Comparison of ENCODE assay signal across 11 mouse cellular contexts in the genomic region with DNA sequence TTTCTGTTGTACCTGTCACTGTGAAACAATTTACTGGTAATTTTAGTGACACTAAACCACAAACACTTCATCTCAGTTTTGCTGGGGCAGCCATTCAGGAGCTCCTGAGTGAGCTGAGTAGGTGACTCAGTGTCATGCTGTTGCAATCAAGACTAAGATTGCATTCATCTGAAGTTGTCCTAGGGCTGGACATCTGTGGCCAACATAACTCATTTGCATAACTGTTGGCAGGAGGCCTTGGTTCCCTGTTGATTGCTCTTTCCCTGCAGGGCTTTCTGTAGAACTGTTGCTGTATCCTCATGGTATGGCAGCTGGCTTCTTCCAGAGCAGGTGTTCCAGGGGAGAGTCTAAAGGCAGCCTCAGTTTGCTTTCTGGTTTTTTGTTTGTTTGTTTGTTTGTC. TPM values are rescaled to one million over a fixed set of nuclear protein-coding genes. Genes with fewer than 3 reads are reported as not detected.
A peak's percentile ranks its signal among the peaks of the same experiment; 100 is the strongest.
DNase-seq lines count a peak whose midpoint lies in the region; ATAC-seq lines count a peak whose summit lies in the region.
"Had no signal": no experiment of that assay in that cellular context is flagged by ENCODE, and none has a peak within 500 bp of the region (broad histone marks: within the 10 kb centered on the region; RNA-seq: fewer than 3 reads in every experiment).

No protein-coding gene starts in this region.

- no peak for DNase-seq in liver, embryonic 11.5 days (ENCODE audit: low spot score)
- peak; percentile 65 for DNase-seq in adrenal gland, postnatal 10 days
- peak; percentile 90 for DNase-seq in retina, postnatal 1 day
- DNase-seq in gastrocnemius, postnatal 4 days (ENCODE audit: low spot score in 2 of 2), result no peak
- DNase-seq in limb, embryonic 10.5 days (ENCODE audit: low spot score), result no peak
- DNase-seq: heart, adult 18-20 months had no signal

- peak overlapping the region; percentile 27; the same call in 1 of the 2 replicates for H3K27ac ChIP-seq in liver, embryonic 12.5 days
- no peak overlapping the region for H3K27ac ChIP-seq in liver, embryonic 11.5 days (ENCODE audit: low read depth, low read length)
- peak overlapping the region; percentile 9 for H3K27ac ChIP-seq in liver, embryonic 15.5 days (replicated peaks)
- H3K27ac ChIP-seq in limb, embryonic 10.5 days, result no peak overlapping the region
- H3K27ac ChIP-seq: embryonic facial prominence, embryonic 13.5 days had no signal

- H3K4me3 ChIP-seq in liver, embryonic 12.5 days, result no peak overlapping the region
- H3K4me3 ChIP-seq in liver, embryonic 11.5 days (ENCODE audit: low read depth, low read length), result no peak overlapping the region
- no peak overlapping the region for H3K4me3 ChIP-seq in liver, embryonic 15.5 days (replicated peaks)
- H3K4me3 ChIP-seq in limb, embryonic 10.5 days, result no peak overlapping the region
- H3K4me3 ChIP-seq: embryonic facial prominence, embryonic 13.5 days had no signal

- H3K9ac ChIP-seq in liver, embryonic 12.5 days, result no peak overlapping the region
- H3K9ac ChIP-seq in liver, embryonic 11.5 days (ENCODE audit: low read depth, low read length), result no peak overlapping the region
- H3K9ac ChIP-seq in liver, embryonic 15.5 days, result no peak overlapping the region
- H3K9ac ChIP-seq: embryonic facial prominence, embryonic 13.5 days had no signal

- no peak overlapping the region for H3K4me2 ChIP-seq in liver, embryonic 12.5 days
- no peak overlapping the region for H3K4me2 ChIP-seq in liver, embryonic 11.5 days
- no peak overlapping the region for H3K4me2 ChIP-seq in liver, embryonic 15.5 days
- H3K4me2 ChIP-seq: embryonic facial prominence, embryonic 13.5 days had no signal

- no peak for ATAC-seq in liver, embryonic 12.5 days
- ATAC-seq in liver, embryonic 11.5 days (replicated peaks; ENCODE audit: low FRiP score), result no peak
- ATAC-seq in liver, embryonic 15.5 days (ENCODE audit: insufficient read depth), result no peak
- ATAC-seq: activated CD4-positive, CD25-positive, alpha-beta regulatory T cell, adult 4 months; inflammation-experienced regulatory T-cells, adult 6 months had no signal

- H3K9me3 ChIP-seq in liver, embryonic 12.5 days (replicated peaks), result no peaks in the 10 kb centered on the region
- no peaks in the 10 kb centered on the region for H3K9me3 ChIP-seq in liver, embryonic 11.5 days (ENCODE audit: control insufficient read depth, low read length)
- no peaks in the 10 kb centered on the region for H3K9me3 ChIP-seq in liver, embryonic 15.5 days (replicated peaks)
- no peaks in the 10 kb centered on the region for H3K9me3 ChIP-seq in limb, embryonic 10.5 days (replicated peaks)
- H3K9me3 ChIP-seq: embryonic facial prominence, embryonic 13.5 days had no signal

- no peaks in the 10 kb centered on the region for H3K27me3 ChIP-seq in liver, embryonic 12.5 days (replicated peaks)
- no peaks in the 10 kb centered on the region for H3K27me3 ChIP-seq in liver, embryonic 11.5 days (replicated peaks; ENCODE audit: control insufficient read depth, insufficient read depth, low read length)
- no peaks in the 10 kb centered on the region for H3K27me3 ChIP-seq in liver, embryonic 15.5 days
- H3K27me3 ChIP-seq in limb, embryonic 10.5 days (ENCODE audit: low read depth, poor library complexity, severe bottlenecking), result no peaks in the 10 kb centered on the region
- H3K27me3 ChIP-seq: embryonic facial prominence, embryonic 13.5 days had no signal

- H3K36me3 ChIP-seq in liver, embryonic 12.5 days, result no peaks in the 10 kb centered on the region
- no peaks in the 10 kb centered on the region for H3K36me3 ChIP-seq in liver, embryonic 11.5 days (ENCODE audit: control insufficient read depth, insufficient read depth, low read length)
- H3K36me3 ChIP-seq in liver, embryonic 15.5 days (replicated peaks), result no peaks in the 10 kb centered on the region
- H3K36me3 ChIP-seq in limb, embryonic 10.5 days, result no peaks in the 10 kb centered on the region
- H3K36me3 ChIP-seq: embryonic facial prominence, embryonic 13.5 days had no signal

- H3K4me1 ChIP-seq in liver, embryonic 12.5 days, result peaks cover 58% of the 10 kb centered on the region
- H3K4me1 ChIP-seq in liver, embryonic 11.5 days (replicated peaks; ENCODE audit: control insufficient read depth, insufficient read depth, low read length), result peaks cover 20% of the 10 kb centered on the region
- peaks cover 56% of the 10 kb centered on the region for H3K4me1 ChIP-seq in liver, embryonic 15.5 days (replicated peaks)
- H3K4me1 ChIP-seq in limb, embryonic 10.5 days, result no peaks in the 10 kb centered on the region; the same call in 1 of the 2 replicates
- H3K4me1 ChIP-seq: embryonic facial prominence, embryonic 13.5 days had no signal

RNA-seq across cellular contexts. Expression of a gene that starts 4.1 kb away (rescaled TPM):
- polyA plus RNA-seq in liver, embryonic 12.5 days (2016; fragmentation: Nextera tagmentation; extraction: Ambion mirVana), result 130 and 131 TPM in 2 replicates
- 178 and 191 TPM in 2 replicates for polyA plus RNA-seq in liver, embryonic 11.5 days (2014; fragmentation: Nextera tagmentation; extraction: Ambion mirVana)
- total RNA-seq in adrenal gland, postnatal 10 days (2021), result 100 to 1,000 TPM; 109 to 113 TPM
- 69.2 and 84.9 TPM in 2 replicates for polyA plus RNA-seq in liver, embryonic 15.5 days (2015; fragmentation: Nextera tagmentation; extraction: Ambion mirVana)
- total RNA-seq in gastrocnemius, postnatal 4 days (2021), result 100 to 1,000 TPM; 116 to 134 TPM
- polyA plus RNA-seq in limb, embryonic 10.5 days (2016; fragmentation: Nextera tagmentation; extraction: Ambion mirVana), result 201 and 203 TPM in 2 replicates

RNA-seq across cellular contexts. Expression of a gene that starts 6.9 kb away (rescaled TPM):
- polyA plus RNA-seq in liver, embryonic 12.5 days (2016; fragmentation: Nextera tagmentation; extraction: Ambion mirVana), result 51.1 and 56.7 TPM in 2 replicates
- 64.4 and 78.9 TPM in 2 replicates for polyA plus RNA-seq in liver, embryonic 11.5 days (2014; fragmentation: Nextera tagmentation; extraction: Ambion mirVana)
- 10 to 100 TPM; 29.8 to 34.6 TPM for total RNA-seq in adrenal gland, postnatal 10 days (2021)
- 30.3 and 37.5 TPM in 2 replicates for polyA plus RNA-seq in liver, embryonic 15.5 days (2015; fragmentation: Nextera tagmentation; extraction: Ambion mirVana)
- total RNA-seq in gastrocnemius, postnatal 4 days (2021), result 10 to 100 TPM; 11.1 to 16.8 TPM
- polyA plus RNA-seq in limb, embryonic 10.5 days (2016; fragmentation: Nextera tagmentation; extraction: Ambion mirVana), result 31.6 and 33.6 TPM in 2 replicates

RNA-seq across cellular contexts. Expression of a gene that starts 25.4 kb away (rescaled TPM):
- 30.0 and 30.3 TPM in 2 replicates for polyA plus RNA-seq in liver, embryonic 12.5 days (2016; fragmentation: Nextera tagmentation; extraction: Ambion mirVana)
- 40.1 and 46.9 TPM in 2 replicates for polyA plus RNA-seq in liver, embryonic 11.5 days (2014; fragmentation: Nextera tagmentation; extraction: Ambion mirVana)
- 10 to 100 TPM; 29.8 to 41.3 TPM for total RNA-seq in adrenal gland, postnatal 10 days (2021)
- polyA plus RNA-seq in liver, embryonic 15.5 days (2015; fragmentation: Nextera tagmentation; extraction: Ambion mirVana), result 16.2 TPM in 2 replicates
- total RNA-seq in gastrocnemius, postnatal 4 days (2021), result 10 to 100 TPM; 62.3 to 69.6 TPM
- polyA plus RNA-seq in limb, embryonic 10.5 days (2016; fragmentation: Nextera tagmentation; extraction: Ambion mirVana), result 38.7 and 46.9 TPM in 2 replicates

Comparison
In these comparisons a context has a peak if more than half of its experiments do, and no peak if none do; other contexts are left out.
1. H3K27ac ChIP-seq: peak in liver, embryonic 12.5 days (single experiment) and liver, embryonic 15.5 days (single experiment); none in liver, embryonic 11.5 days (single experiment) and limb, embryonic 10.5 days (single experiment).
2. DNase-seq: peak in adrenal gland, postnatal 10 days (single experiment) and retina, postnatal 1 day (single experiment); none in liver, embryonic 11.5 days (single experiment), gastrocnemius, postnatal 4 days (0 of 2) and limb, embryonic 10.5 days (single experiment).